Mouse (Mus musculus) gastrocnemius, postnatal 25 days (tissue): ENCODE measurements around the gene Abcf2. TPM values are rescaled to one million over a fixed set of nuclear protein-coding genes. Genes with fewer than 3 reads are reported as not detected.

Experiments used
- DNase-seq: peaks from one replicate; pipeline ENCODE4 v3.0.0; 2022
- microRNA-seq, 2 experiments: library from miRNA; unstranded; fragments of <30 nt; microRNA quantifications; one replicate each; pipeline ENCODE4 v1.2.0; 2021; ENCODE audit warnings: borderline replicate concordance in 2 of 2
- total RNA-seq, 2 experiments: library from RNA; stranded (reverse); gene quantifications; 1 replicate in 1 of 2; 2 replicates in 1 of 2; pipeline ENCODE4 v1.2.3; 2021

Gene Abcf2
- total RNA-seq, 2 experiments from 2014 or later = 88.0 to 97.0 TPM

- DNase-seq = no peak
Measured at GRCm38 (mm10) chr5:24526190-24526888, 50.9 kb downstream of the Abcf2 start.

- no peak for DNase-seq
Measured at GRCm38 (mm10) chr5:24525360-24526189, 51.7 kb downstream of the Abcf2 start.

GRCm38 (mm10) chr5:24524522-24524921 is 52.7 kb downstream of the Abcf2 start:
- DNase-seq = no peak

GRCm38 (mm10) chr5:24523806-24524205 is 53.5 kb downstream of the Abcf2 start:
- DNase-seq = no peak

- DNase-seq = no peak
Measured at GRCm38 (mm10) chr5:24521366-24521765, 55.9 kb downstream of the Abcf2 start.

Small RNA genes lying within 50 kb of the gene (microRNA-seq; reads per million reads assigned to microRNA genes)
- 217 to 267 reads per million in 2 experiments for gene Mir671

Other genes with a start within 250 kb of the Abcf2 start
- 1 to 10 TPM; 2.1 to 3.7 TPM for gene Kcnh2, start 225.9 kb downstream of the Abcf2 start, total RNA-seq
- gene Nos3, start 212.7 kb downstream of the Abcf2 start, total RNA-seq = 1 to 10 TPM; 5.6 to 7.7 TPM
- under 1 TPM; 0.10 to 0.19 TPM for gene Atg9b, start 185.3 kb downstream of the Abcf2 start, total RNA-seq
- gene Abcb8, start 183.8 kb downstream of the Abcf2 start, total RNA-seq = 10 to 100 TPM; 33.1 to 40.2 TPM
- under 1 TPM in 1 of 2 experiments, not detected in 1; 0.19 TPM for gene Asic3, start 164.1 kb downstream of the Abcf2 start, total RNA-seq
- 10 to 100 TPM; 11.7 to 13.7 TPM for gene Cdk5, start 153.9 kb downstream of the Abcf2 start, total RNA-seq
- gene Slc4a2, start 153.6 kb downstream of the Abcf2 start, total RNA-seq = 10 to 100 TPM; 17.9 to 19.9 TPM
- gene Fastk, start 132.2 kb downstream of the Abcf2 start, total RNA-seq = 100 to 1,000 TPM; 169 to 176 TPM
- 10 to 100 TPM; 17.2 to 18.9 TPM for gene Tmub1, start 129.6 kb downstream of the Abcf2 start, total RNA-seq
- 10 to 100 TPM; 52.4 to 56.0 TPM for gene Agap3, start 125.3 kb downstream of the Abcf2 start, total RNA-seq
- not detected for gene Gbx1, start 50.3 kb downstream of the Abcf2 start, total RNA-seq
- gene Asb10, start 36.5 kb downstream of the Abcf2 start, total RNA-seq = 10 to 100 TPM; 33.2 to 66.7 TPM
- gene 4931409K22Rik, start 20.7 kb downstream of the Abcf2 start, total RNA-seq = not detected
- 1 to 10 TPM; 8.0 to 10.0 TPM for gene Chpf2, start 9.3 kb upstream of the Abcf2 start, total RNA-seq
- gene Smarcd3, start 46.9 kb upstream of the Abcf2 start, total RNA-seq = 100 to 1,000 TPM; 125 to 163 TPM
- gene Nub1, start 108.1 kb upstream of the Abcf2 start, total RNA-seq = 10 to 100 TPM; 21.9 to 23.0 TPM
- gene Wdr86, start 153.3 kb upstream of the Abcf2 start, total RNA-seq = not detected
- gene Crygn, start 180.5 kb upstream of the Abcf2 start, total RNA-seq = not detected